Mouse (Mus musculus): ENCODE measurements around the gene Rsl24d1.
A peak's percentile ranks its signal among the peaks of the same experiment; 100 is the strongest.
"Not testable (repeated sequence)": the region's sequence is repeated elsewhere in the genome, so short reads cannot be mapped to it uniquely, and the experiment has no call there.

Gene Rsl24d1

GRCm38 (mm10) chr9:73102181-73102580, 11.0 kb upstream of the Rsl24d1 start, which contains the start of gene Gm20509:
TSS of gene Gm20509 (plus strand) at chr9:73102470.
- no peak for DNase-seq (ENCODE audit: low spot score in 2 of 2)

DNA sequence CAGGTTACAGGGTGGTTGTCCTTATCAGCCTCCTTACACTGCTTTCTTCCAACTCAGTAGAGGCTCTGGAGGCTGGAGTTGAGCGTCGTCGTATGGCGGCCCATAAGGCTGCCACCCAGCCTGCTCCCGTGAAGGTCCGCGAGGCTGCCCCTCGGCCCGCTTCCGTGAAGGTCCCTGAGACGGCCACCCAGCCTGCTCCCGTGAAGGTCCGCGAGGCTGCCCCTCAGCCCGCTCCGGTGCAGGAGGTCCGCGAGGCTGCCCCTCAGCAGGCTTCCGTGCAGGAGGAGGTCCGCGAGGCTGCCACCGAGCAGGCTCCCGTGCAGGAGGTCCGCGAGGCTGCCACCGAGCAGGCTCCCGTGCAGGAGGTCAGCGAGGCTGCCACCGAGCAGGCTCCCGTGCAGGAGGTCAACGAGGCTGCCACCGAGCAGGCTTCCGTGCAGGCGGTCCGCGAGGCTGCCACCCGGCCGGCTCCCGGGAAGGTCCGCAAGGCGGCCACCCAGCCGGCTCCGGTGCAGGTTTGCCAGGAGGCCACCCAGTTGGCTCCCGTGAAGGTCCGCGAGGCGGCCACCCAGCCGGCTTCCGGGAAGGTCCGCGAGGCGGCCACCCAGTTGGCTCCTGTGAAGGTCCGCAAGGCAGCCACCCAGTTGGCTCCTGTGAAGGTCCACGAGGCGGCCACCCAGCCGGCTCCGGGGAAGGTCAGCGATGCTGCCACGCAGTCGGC, 9.9 kb upstream of the Rsl24d1 start:
- DNase-seq (ENCODE audit: low spot score in 2 of 2), result no peak

DNA sequence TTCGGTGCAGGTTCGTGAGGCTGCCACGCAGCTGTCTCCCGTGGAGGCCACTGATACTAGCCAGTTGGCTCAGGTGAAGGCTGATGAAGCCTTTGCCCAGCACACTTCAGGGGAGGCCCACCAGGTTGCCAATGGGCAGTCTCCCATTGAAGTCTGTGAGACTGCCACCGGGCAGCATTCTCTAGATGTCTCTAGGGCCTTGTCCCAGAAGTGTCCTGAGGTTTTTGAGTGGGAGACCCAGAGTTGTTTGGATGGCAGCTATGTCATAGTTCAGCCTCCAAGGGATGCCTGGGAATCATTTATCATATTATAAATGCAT, 9.4 kb upstream of the Rsl24d1 start:
- DNase-seq (ENCODE audit: low spot score in 2 of 2), result no peak

GRCm38 (mm10) chr9:73105141-73105540, 8.1 kb upstream of the Rsl24d1 start:
- DNase-seq (ENCODE audit: low spot score in 2 of 2), result no peak

DNA sequence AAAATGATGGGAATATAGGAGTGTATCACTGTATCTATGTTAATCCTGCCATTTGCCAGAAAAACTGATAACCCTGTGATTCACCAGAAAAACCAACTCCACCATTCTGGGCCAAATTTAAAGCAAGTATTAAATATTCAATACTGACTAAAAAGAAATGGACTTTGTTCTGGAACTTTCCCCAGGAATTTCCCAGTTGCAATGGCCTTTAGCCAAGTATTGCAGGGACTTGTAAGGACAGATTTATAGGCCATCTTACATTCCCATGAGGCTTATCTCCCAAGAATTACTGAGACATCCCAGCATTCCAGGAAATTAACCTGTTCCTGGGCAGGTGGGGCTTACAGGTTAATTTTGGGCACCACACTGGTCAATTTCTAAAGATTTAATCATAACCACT, 7.5 kb upstream of the Rsl24d1 start:
- no peak for DNase-seq (ENCODE audit: low spot score in 2 of 2)

GRCm38 (mm10) chr9:73116704-73117103, 3.5 kb downstream of the Rsl24d1 start:
- DNase-seq (ENCODE audit: low spot score in 2 of 2), result not testable (repeated sequence)

- DNase-seq (ENCODE audit: low spot score in 2 of 2), result no peak
These were observed 4.8 kb downstream of the Rsl24d1 start for GRCm38 (mm10) chr9:73118012-73118411.

DNA sequence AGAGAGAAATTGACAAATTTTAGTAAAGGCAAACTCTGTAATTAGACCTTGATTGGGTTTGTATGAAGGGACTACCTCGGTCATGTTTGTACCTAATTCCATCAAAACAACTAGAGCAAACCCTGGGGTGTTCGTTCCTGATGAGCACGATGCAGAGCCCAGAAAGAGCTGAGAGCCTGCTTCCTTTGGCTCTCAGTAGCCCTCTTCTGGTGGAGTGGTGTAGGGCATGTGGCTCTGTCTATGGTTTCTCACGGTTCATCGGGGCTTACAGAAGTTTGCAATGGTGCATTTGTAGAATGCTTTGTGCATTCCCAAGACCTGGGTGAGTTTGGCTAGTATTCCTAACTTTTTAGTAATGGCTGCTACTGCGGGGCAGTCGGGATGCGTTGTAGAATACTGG, 8.5 kb downstream of the Rsl24d1 start:
- DNase-seq (ENCODE audit: low spot score in 2 of 2), result peak in 1 of 2 experiments; percentile 2

GRCm38 (mm10) chr9:73125043-73125570, 11.9 kb downstream of the Rsl24d1 start:
- peak in 1 of 2 experiments; percentile 14 for DNase-seq (ENCODE audit: low spot score in 2 of 2)

DNA sequence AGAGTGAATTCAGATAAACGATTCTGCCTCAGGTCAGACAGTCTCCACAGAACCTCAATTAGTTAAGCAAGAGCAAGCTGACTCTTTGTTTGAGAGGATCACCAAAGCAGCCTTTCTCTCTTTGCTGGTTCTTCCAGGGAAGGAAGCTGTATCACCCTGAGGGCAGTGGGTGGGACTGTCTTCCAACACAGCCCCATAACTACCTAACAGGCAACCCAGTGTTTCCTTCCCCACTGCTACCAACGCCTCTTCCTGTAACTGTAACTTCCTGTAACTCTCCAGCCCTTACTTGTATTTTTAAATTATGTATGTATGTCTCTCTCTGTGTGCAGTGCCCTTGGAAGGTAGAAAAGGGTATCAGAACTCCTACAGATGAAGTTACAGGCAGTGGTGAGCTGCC, 14.2 kb downstream of the Rsl24d1 start:
- DNase-seq (ENCODE audit: low spot score in 2 of 2), result no peak

- no peak for DNase-seq (ENCODE audit: low spot score in 2 of 2)
These were observed 16.6 kb downstream of the Rsl24d1 start for GRCm38 (mm10) chr9:73129875-73130274.

DNA sequence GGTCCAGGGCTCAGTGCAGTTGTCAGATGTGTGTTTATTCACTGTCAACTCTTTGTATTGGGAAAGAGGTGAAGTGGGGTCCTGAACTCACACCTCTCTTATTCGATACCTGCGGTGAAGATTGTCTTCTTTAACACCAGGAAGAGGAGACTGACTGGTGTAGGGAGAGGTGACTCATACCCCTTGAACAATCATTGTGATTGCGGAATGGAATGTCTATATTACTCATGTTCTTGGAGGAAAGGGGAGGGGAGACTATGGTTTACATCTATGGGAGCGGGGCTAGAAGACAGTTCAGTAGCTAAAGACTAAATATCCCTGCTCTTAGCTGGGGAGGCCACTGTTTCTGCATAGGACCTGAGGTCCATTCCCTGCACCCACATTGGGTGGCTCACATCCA, 17.3 kb downstream of the Rsl24d1 start:
- no peak for DNase-seq (ENCODE audit: low spot score in 2 of 2)

DNA sequence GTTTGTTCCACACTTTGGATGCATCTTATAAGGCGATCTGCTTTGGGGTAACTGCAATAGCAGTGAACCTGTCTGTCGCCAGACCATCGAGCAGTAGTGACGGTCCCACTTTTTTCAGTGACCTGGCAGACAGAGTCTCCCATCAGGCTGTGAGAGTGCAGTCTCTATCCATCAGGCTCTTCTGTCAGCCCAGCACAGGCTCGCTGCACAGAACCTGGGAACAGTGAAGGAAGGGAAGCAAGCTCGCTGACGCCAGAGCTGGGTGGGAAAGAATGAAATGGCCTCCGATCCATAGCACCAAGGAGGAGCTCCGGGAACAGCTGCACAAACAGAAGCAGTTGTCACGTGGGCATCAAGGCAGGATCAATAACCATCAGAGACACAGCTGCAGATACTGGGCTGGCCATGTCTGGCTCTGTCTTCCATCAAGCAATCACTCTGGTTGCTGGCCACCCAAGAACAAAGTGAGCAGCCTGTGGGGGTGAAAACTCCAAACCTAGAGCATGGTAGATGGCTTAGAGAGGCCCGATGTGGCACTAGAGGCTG, 24.2 kb downstream of the Rsl24d1 start:
- DNase-seq (ENCODE audit: low spot score in 2 of 2), result no peak

DNA sequence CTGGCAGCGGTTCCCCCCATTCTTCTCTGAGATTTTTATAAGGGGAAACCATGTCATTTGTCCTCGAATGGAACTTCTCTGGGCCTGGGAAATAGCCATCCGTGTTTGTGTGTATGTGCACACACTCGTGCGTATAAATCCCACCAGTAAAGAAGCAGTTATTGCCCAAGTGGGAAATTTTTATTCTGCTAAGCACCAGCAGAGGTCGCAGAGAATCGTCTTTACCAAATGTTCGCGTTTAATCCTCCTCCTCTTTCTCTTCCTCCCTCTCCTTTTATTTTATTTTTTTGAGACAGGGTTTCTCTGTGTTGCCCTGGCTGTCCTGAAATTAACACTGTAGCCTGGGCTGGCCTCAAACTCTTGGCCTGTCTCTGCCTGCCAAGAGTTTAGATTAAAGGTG, 41.1 kb downstream of the Rsl24d1 start:
- DNase-seq (ENCODE audit: low spot score in 2 of 2), result no peak

DNA sequence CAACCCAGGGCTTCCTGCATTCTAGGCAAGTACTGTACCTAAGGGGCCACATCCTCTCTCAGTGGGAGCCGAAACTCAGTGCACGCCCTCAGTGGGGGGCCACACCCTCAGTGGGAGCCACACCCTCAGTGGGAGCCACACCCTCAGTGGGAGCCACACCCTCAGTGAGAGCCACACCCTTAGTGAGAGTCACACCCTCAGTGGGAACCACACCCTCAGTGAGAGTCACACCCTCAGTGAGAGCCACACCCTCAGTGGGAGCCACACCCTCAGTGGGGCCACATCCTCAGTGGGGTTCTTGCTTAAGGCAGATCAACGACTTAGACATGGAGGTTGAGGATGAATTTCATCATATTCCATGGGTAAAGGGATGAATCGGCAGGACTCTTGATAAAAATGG, 44.7 kb downstream of the Rsl24d1 start:
- no peak for DNase-seq (ENCODE audit: low spot score in 2 of 2)

GRCm38 (mm10) chr9:73159265-73159664, 46.0 kb downstream of the Rsl24d1 start:
- DNase-seq (ENCODE audit: low spot score in 2 of 2), result no peak

- DNase-seq (ENCODE audit: low spot score in 2 of 2), result peak; percentile 10 to 22
These were observed 49.5 kb downstream of the Rsl24d1 start for GRCm38 (mm10) chr9:73162571-73163333.

DNA sequence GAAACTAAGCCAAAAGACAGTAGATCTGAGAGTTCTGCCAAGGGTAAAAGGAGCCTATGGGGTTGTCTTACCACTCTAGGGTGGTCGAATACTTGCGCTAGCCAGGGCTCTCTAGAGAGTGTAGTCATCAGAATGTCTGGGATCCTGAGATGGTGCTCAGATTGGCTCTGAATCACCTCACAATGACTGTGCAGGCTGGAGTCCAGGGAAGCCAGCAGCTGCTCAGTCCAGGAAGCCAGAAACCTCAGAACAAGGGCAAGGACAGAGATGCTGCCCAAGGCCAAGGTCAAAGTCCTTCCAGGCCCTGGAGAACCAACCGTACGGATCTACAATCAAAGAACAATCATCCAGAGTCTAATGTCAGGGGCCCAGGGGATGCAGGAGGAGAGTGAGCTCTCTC, 52.4 kb downstream of the Rsl24d1 start:
- DNase-seq (ENCODE audit: low spot score in 2 of 2), result no peak
